Mouse (Mus musculus): ENCODE measurements around the gene Fam189a1.
A peak's percentile ranks its signal among the peaks of the same experiment; 100 is the strongest.

Fam189a1 gene

DNA sequence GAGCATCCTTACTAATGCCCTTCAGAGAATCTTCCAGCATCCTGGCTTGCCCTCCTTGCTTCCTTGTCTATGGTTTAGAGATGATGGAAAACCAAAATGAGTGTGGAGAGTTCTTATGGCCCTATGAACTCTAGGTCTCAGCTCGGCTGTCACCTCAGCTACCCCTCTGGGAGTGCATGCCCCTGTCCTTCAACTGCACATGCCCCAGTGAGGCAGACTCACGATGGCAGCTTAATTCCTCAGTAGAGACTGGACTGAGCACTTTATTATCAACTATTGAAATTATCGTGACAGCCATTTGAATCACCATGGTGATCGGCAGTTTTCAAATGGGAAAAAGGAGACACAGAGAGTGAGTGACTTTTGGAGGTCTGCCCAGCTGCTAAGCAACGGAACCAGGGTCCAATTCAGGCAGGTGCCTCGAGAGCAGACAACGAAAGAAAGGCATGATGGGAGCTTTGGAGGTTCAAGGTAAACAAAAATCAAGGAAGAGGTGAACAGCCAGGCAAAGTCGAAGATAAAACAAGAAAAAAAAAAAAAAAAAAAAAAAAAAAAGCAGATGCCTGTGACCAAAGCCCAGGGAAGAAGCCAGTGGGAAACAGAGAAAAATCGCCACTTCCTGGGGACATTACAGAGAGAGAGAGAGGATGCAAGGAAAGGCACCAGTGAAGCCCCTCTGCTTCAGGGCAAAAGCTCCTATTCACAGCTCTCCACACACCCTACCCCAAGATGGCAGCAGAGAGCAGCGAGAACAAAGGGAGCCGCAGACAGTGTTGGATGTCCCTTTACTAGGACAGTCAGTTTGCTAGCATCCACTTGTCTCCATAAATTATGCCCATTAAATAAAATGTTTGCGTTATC lies 206.2 kb downstream of the Fam189a1 start:
- peak; percentile 16 to 54 for DNase-seq (ENCODE audit: low spot score in 2 of 2)

DNA sequence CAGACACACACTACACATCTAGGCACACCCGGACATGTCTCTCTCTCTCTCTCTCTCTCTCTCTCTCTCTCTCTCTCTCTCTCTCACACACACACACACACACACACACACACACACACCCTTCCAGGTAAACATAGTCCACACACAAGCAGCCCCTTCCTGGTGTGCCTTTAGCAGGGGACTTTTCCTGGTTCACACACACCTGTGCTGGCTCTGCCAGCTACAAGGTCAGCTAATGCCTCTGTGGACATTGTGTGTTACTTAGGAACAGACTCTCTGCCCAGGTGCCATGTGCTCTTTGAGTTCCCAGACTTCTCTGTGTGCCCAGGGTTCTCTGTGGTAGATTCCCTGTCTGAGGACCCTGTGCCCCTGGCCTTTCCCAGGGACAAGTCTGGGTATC lies 206.9 kb downstream of the Fam189a1 start:
- DNase-seq (ENCODE audit: low spot score in 2 of 2) = no peak

DNA sequence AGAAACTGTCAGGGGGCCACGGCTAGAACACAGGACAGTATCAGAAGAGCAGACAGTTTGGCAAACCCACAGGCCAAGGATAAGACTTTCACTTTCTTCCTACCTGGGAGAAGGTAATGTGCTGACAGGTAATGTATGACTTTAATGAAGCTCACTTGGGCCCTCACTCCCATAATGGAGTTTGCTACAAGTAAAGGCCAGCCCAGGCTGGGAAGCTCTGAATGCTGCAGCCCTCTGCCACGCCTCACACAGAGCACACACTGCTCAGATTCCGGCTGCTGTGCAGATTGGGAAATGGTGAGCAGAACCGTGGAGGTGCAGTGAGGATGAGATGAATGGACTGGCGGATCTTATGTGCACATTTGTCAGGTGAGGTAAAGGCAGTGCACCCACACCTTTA lies 211.7 kb downstream of the Fam189a1 start:
- DNase-seq (ENCODE audit: low spot score in 2 of 2) = no peak

- DNase-seq (ENCODE audit: low spot score in 2 of 2) = no peak
Measured at GRCm38 (mm10) chr7:64944175-64944574, 212.2 kb downstream of the Fam189a1 start.

GRCm38 (mm10) chr7:64936927-64937326 lies 219.4 kb downstream of the Fam189a1 start:
- DNase-seq (ENCODE audit: low spot score in 2 of 2) = no peak

GRCm38 (mm10) chr7:64934115-64934514 lies 222.3 kb downstream of the Fam189a1 start:
- DNase-seq (ENCODE audit: low spot score in 2 of 2) = no peak

GRCm38 (mm10) chr7:64930980-64931379 lies 225.4 kb downstream of the Fam189a1 start:
- DNase-seq (ENCODE audit: low spot score in 2 of 2) = no peak

GRCm38 (mm10) chr7:64923918-64924317 lies 232.5 kb downstream of the Fam189a1 start:
- no peak for DNase-seq (ENCODE audit: low spot score in 2 of 2)

DNA sequence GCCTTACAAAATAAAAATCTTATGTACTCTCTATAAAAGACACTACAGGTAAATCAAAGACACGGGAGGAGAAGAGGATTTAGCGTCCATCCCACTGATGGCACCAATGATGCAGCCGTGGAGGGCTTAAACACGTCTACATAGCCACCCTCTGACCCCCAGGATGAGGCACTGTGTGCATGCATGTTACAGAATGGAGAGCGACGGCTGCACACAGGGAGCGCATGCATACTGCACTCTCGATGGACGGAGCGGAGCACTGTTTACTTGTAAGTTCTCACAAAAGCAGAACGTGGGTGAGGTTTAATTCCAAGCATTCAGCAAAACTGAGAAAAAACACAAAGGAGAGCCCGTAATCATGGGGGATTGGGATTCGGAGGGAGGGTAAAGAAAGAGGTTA lies 235.2 kb downstream of the Fam189a1 start:
- no peak for DNase-seq (ENCODE audit: low spot score in 2 of 2)

GRCm38 (mm10) chr7:64920735-64921134 lies 235.6 kb downstream of the Fam189a1 start:
- no peak for DNase-seq (ENCODE audit: low spot score in 2 of 2)

DNA sequence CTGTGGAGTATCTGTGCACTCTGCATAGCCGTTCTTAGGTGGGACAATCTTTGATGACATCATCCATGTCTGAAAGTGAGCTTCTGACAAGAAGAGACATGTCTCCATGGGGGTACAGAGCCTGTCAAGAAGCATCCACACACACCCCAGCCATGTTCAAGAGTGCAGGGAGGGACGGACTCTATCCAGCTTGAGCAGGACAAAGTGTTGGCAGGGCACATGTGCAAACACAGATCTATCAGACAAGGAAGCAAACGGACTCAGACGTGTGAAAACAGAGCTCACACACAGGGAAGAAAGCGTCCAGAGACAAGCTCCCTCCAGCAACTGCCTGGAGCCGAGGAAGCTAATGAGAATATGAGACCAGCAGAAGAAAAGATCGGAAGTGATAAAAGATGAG lies 239.7 kb downstream of the Fam189a1 start:
- no peak for DNase-seq (ENCODE audit: low spot score in 2 of 2)

DNA sequence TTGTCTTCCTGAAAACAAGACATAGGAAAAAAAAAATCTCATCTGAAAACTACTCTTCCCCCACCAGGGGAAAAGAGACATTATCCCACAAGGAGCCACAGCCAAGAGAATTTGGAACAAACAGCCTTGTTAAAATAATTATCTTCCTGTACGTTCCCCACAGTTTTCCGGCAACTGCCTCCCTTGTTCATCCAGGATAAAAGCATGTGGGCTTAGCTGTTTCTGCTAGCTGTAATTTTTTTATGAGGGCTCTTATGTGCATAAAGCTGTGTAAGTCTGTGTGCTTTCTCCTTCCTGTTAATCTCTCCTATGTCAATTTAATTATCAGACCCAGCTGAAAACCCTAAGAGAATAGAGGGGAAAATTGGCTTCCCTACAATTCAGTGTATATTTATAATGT lies 241.2 kb downstream of the Fam189a1 start:
- no peak for DNase-seq (ENCODE audit: low spot score in 2 of 2)

DNA sequence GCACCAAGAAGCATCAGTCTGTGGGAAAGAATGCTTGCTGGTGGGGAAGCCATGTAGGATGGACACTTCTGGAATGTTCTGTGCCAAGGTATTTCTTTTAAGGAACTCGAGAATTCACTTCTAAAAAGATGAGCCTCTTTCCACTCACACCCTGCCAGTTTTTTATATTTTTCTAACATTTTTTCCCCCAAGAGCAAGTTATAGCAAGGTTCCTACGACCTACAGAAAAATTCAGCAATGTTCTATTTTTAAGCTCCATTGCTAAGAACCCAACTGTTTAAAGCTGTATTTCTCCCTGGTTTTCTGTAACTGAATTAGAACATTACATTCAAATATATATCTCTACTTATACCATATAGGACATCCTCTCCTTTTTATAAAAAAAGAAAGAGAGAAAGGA lies 244.4 kb downstream of the Fam189a1 start:
- DNase-seq (ENCODE audit: low spot score in 2 of 2) = no peak

- no peak for DNase-seq (ENCODE audit: low spot score in 2 of 2)
Measured at GRCm38 (mm10) chr7:64910208-64910607, 246.2 kb downstream of the Fam189a1 start.

- no peak for DNase-seq (ENCODE audit: low spot score in 2 of 2)
Measured at GRCm38 (mm10) chr7:64906955-64907354, 249.4 kb downstream of the Fam189a1 start.

DNA sequence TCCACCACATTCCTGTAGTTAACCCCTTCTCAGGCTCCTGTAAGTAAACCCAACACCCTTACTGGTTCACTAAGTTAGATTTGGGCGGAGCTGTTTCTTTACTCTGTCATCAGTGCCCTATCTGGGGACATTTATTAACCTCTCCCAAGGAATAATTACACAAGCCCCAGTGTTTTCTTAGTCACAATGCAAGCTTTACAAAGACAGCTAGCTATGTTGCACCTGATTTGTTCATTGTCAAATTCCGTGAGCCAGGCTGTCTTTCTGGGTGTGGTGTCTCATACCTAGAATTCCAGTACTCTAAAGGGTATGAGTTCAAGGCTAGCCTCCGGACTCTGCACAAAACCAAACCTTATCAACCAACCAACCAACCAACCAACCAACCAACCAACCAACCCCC lies 250.9 kb downstream of the Fam189a1 start:
- DNase-seq (ENCODE audit: low spot score in 2 of 2) = no peak

GRCm38 (mm10) chr7:64900249-64900648 lies 256.1 kb downstream of the Fam189a1 start:
- no peak for DNase-seq (ENCODE audit: low spot score in 2 of 2)

- DNase-seq (ENCODE audit: low spot score in 2 of 2) = no peak
Measured at GRCm38 (mm10) chr7:64896587-64896986, 259.8 kb downstream of the Fam189a1 start.

DNA sequence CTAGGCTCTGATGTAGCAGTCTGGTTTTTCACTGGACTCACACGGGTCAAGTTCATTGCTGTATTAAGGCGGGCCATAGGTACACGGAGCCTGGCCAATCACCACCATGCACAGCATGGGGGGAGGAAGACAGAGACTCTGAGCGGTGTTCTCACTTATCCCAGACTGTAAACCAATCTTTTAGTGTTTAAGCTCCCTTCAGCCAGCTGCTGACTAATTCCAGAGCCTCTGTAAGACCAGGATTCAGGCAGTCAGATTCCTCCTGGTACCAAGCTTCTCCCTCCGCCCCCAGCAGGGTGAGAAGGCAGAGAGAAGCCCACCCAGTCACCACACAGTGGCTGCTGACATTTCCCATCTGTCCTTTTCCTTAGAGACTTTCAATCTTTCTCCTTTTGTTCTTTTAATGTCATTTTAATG lies 260.7 kb downstream of the Fam189a1 start:
- no peak for DNase-seq (ENCODE audit: low spot score in 2 of 2)

- DNase-seq (ENCODE audit: low spot score in 2 of 2) = no peak
Measured at GRCm38 (mm10) chr7:64891139-64891538, 265.2 kb downstream of the Fam189a1 start.

- DNase-seq (ENCODE audit: low spot score in 2 of 2) = peak in 1 of 2 experiments; percentile 28
Measured at GRCm38 (mm10) chr7:64889919-64890318, 266.5 kb downstream of the Fam189a1 start.

GRCm38 (mm10) chr7:64884187-64884862 lies 272.0 kb downstream of the Fam189a1 start:
- no peak for DNase-seq (ENCODE audit: low spot score in 2 of 2)

GRCm38 (mm10) chr7:64882243-64882642 lies 274.1 kb downstream of the Fam189a1 start:
- no peak for DNase-seq (ENCODE audit: low spot score in 2 of 2)

All from frontal cortex, postnatal 10 days (tissue).